Mouse (Mus musculus) neural tube, embryonic 14.5 days (tissue): ENCODE measurements around the gene Taf11. TPM values are rescaled to one million over a fixed set of nuclear protein-coding genes. Genes with fewer than 3 reads are reported as not detected.

Experiments used
- ATAC-seq: fragments of 200-750 bp; cut with Nextera tagmentation; 2 replicates; pipeline ENCODE4 v1.8.0; 2017; ENCODE audit warnings: low read depth, mild to moderate bottlenecking, moderate TSS enrichment, moderate library complexity
- H3K27ac ChIP-seq: fragments of 300-500 bp; sonication (generic); 2 replicates; pipeline ENCODE4 v1.5.1; 2014; ENCODE audit warnings: low read depth, mild to moderate bottlenecking, control low read depth, low read length, moderate library complexity, mixed read lengths
- H3K27me3 ChIP-seq: fragments of 300-500 bp; sonication (generic); 2 replicates; pipeline ENCODE4 v1.6.1; 2014; ENCODE audit warnings: low read length; ENCODE audit not compliant: control insufficient read depth, insufficient read depth
- H3K36me3 ChIP-seq: fragments of 300-500 bp; sonication (generic); 2 replicates; pipeline ENCODE4 v1.6.1; 2014; ENCODE audit warnings: low read length, mixed read lengths; ENCODE audit not compliant: control insufficient read depth, insufficient read depth
- H3K4me1 ChIP-seq: fragments of 300-500 bp; sonication (generic); 2 replicates; pipeline ENCODE4 v1.6.1; 2014; ENCODE audit warnings: low read length; ENCODE audit not compliant: control insufficient read depth, insufficient read depth
- H3K4me2 ChIP-seq: fragments of 300-500 bp; sonication (generic); 2 replicates; pipeline ENCODE4 v1.6.1; 2014; ENCODE audit warnings: mild to moderate bottlenecking, low read depth, low read length, control low read depth
- H3K4me3 ChIP-seq: fragments of 300-500 bp; sonication (generic); 2 replicates; pipeline ENCODE4 v1.5.1; 2014; ENCODE audit warnings: low read depth, low read length, control low read depth, mixed read lengths
- H3K9ac ChIP-seq: fragments of 300-500 bp; sonication (generic); replicated peaks from 2 replicates; pipeline ENCODE4 v1.6.1; 2014; ENCODE audit warnings: low read depth, mild to moderate bottlenecking, control low read depth, low read length, mixed read lengths
- H3K9me3 ChIP-seq: fragments of 300-500 bp; sonication (generic); 2 replicates; pipeline ENCODE4 v1.6.1; 2016; ENCODE audit warnings: low read length; ENCODE audit not compliant: control insufficient read depth
- WGBS: fragments of 180-500 bp; shearing (Covaris S2); extraction: QIAGEN DNeasy Blood & Tissue Kit; methylation state at CpG from one replicate; pipeline ENCODE4 v1.1.7; 2014; 5-methylcytosine and 5-hydroxymethylcytosine counted together
- polyA plus RNA-seq: library from polyadenylated mRNA; unstranded; fragments of >200 nt; fragmentation: Nextera tagmentation; extraction: Ambion mirVana; gene quantifications from 2 replicates; pipeline ENCODE4 v1.2.1, GENCODE M21; 2014

Taf11 gene
- polyA plus RNA-seq, 1 experiment from 2014 or later: 56.8 TPM

DNA sequence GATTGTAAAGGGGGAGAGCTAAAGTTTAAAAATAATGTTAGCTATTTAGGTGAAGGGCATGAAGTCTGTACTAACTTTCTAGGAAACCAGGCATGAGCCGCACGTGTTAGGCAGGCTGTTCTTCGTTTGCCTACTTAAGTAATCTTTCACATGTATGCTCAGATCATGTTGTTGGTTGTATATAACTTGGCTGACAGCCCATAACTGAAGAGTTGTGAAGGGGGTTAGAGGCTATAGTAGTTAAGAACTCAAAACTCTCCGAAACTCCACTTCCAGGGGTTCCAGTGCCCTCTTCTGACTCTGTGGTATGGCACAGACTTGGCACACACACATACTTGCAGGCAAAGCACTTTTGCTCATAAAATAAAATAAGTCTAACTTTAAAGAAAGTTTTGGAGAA, 42.9 kb downstream of the Taf11 start:
- ATAC-seq: no peak
- no peaks in the 10 kb centered on the region for H3K9me3 ChIP-seq
- H3K27me3 ChIP-seq: no peaks in the 10 kb centered on the region
- H3K4me2 ChIP-seq: no peak overlapping the region
- H3K27ac ChIP-seq: no peak overlapping the region
- H3K4me3 ChIP-seq: no peak overlapping the region
- H3K36me3 ChIP-seq: no peaks in the 10 kb centered on the region
- no peak overlapping the region for H3K9ac ChIP-seq
- 96% methylated on average over 4 of the region's 4 CpGs for WGBS
- H3K4me1 ChIP-seq: no peaks in the 10 kb centered on the region

DNA sequence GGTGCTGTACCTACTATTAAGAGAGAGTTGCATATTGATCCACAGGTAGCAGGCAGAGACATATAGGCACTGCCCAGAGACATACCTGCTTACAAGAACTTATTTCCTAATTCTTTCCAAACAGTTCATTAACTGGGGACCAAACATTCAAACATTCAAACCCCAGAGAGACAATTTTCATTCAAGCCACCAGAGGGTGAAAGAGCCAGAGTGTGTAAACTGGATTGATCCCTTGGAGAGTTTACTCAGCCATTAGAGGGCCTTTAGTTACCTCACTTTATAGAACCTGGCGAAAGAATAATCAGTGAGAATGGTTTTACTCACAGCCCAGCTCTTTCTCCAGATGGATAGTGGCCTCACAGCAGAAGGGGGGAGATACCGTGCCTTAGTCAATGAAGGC, 44.2 kb downstream of the Taf11 start:
- Histone ChIP-seq H3K4me2 (no peak overlapping the region), H3K9me3 (no peaks in the 10 kb centered on the region), H3K27ac (no peak overlapping the region), H3K27me3 (no peaks in the 10 kb centered on the region), H3K9ac (no peak overlapping the region), H3K4me1 (no peaks in the 10 kb centered on the region), H3K4me3 (no peak overlapping the region), H3K36me3 (no peaks in the 10 kb centered on the region)
- 58% methylated on average over 2 of the region's 2 CpGs for WGBS
- no peak for ATAC-seq

GRCm38 (mm10) chr17:27859131-27859530, 50.5 kb downstream of the Taf11 start:
- Histone ChIP-seq H3K4me1 (peaks cover 22% of the 10 kb centered on the region), H3K9ac (no peak overlapping the region)
- WGBS: 37% methylated on average over 2 of the region's 2 CpGs

DNA sequence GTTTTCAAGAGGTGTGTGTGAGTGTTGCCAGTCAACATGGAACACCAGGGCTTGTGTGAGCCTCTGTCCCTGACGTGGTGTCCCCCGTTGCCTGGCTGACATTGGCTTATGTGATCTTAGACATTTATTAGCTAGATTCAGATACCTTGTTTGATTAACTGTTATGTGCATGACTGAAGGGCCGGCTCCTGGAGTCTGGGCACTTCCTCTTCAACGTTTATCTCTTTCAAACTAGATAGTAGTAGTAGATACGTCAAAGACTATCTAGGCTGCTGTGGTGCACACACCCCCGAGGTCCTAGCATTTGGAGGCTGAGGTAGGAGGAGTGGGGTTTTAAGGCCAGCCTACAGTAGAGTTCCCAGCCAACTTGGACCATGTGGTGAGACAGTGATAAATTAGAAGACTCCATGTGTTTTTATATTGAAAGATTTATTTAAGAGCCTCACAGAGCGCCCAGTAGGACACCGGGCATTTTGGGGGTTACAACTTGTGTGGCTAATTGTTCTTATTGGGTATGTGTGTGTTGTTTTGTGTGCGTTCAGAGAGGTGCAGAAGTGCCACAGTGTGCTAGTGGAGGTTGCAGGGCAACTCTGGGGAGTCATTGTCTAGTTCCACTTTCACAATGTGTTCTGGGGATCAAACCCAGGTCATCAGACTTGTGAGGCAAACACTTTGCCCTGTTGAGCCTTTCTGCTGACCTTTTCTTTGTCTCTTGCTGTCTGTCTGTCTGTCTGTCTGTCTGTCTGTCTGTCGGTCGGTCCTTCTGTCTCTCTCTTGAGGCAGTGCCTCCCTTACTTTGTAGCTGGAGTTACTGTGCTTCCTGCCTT, 51.8 kb downstream of the Taf11 start:
- H3K9me3 ChIP-seq: no peaks in the 10 kb centered on the region
- peak overlapping the region; percentile 84 for H3K4me3 ChIP-seq
- WGBS: 39% methylated on average over 11 of the region's 11 CpGs
- no peak overlapping the region for H3K27ac ChIP-seq
- no peaks in the 10 kb centered on the region for H3K36me3 ChIP-seq
- ATAC-seq: no peak
- H3K4me1 ChIP-seq: peaks cover 22% of the 10 kb centered on the region
- peak overlapping the region; percentile 69 for H3K4me2 ChIP-seq
- H3K27me3 ChIP-seq: no peaks in the 10 kb centered on the region
- peak overlapping the region; percentile 52 for H3K9ac ChIP-seq

More at GRCm38 (mm10) chr17:27859131-27859530, 50.5 kb downstream of the Taf11 start:
- Histone ChIP-seq H3K36me3 (no peaks in the 10 kb centered on the region), H3K27ac (no peak overlapping the region), H3K27me3 (no peaks in the 10 kb centered on the region), H3K4me3 (no peak overlapping the region), H3K4me2 (no peak overlapping the region), H3K9me3 (no peaks in the 10 kb centered on the region)
- ATAC-seq: no peak

DNA sequence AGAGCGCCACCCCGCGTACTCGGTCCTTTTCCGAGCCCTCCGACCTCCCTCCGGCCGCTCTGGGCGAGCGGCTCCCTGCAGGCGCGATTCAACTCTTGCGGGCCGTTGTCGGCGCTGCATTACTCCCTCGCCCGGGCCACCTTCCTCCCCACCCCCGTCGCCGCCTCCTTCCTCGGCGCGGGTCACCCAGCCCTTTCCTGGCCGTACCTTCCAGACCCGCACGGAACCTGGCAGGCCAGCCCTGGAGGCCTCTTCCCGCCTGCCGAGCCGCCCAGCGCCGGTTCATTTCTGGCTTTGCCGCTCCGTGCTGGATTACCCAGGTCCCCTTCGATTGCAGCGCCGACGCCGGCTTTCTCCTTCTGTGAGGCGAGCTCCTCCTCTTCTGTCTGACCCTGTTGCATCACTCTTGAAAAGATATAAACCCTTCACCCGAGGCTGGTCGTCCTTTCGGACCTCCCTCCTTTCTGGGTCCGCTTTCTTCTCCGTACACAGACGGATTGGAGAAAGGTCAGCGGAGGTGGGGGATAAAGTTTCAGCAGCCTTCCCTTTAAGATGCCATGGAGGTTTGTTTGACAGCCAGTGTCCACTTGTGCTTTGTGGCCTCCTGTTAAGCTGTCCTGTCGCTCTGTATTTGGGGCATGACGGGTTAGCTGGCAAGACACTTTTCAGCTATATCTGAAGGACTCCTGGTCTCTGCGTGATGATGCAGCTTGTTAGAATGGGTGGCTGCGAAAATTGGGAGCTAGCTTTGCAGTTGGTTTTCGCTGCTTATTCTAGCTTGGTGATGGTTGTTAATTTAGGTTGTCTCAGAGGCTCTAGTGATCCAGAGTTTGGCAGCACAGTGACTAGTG, 52.6 kb downstream of the Taf11 start:
- Histone ChIP-seq H3K36me3 (peaks cover 6% of the 10 kb centered on the region; the same call in 1 of the 2 replicates), H3K9me3 (no peaks in the 10 kb centered on the region), H3K27me3 (no peaks in the 10 kb centered on the region), H3K4me1 (peaks cover 22% of the 10 kb centered on the region), H3K27ac (peak overlapping the region; percentile 80), H3K4me3 (peak overlapping the region; percentile 84), H3K4me2 (peak overlapping the region; percentile 69), H3K9ac (peak overlapping the region; percentile 52)
- 2% methylated on average over 52 of the region's 52 CpGs for WGBS
- peak; percentile 62 for ATAC-seq

GRCm38 (mm10) chr17:27856265-27856797, 53.3 kb downstream of the Taf11 start, which contains the start of gene Uhrf1bp1:
Uhrf1bp1 (plus strand) TSS chr17:27856441.
- peak within 1 kb of the TSS; percentile 52 for H3K9ac ChIP-seq
- H3K27ac ChIP-seq: peak within 1 kb of the TSS; percentile 80
- peak within 1 kb of the TSS; percentile 84 for H3K4me3 ChIP-seq
- H3K27me3 ChIP-seq: no peaks in the 10 kb centered on the region
- no peaks in the 10 kb centered on the region for H3K9me3 ChIP-seq
- 0% methylated on average over 42 of the region's 54 CpGs for WGBS
- H3K36me3 ChIP-seq: peaks cover 8% of the 10 kb centered on the region; the same call in 1 of the 2 replicates
- ATAC-seq: peak; percentile 91
- H3K4me1 ChIP-seq: peaks cover 22% of the 10 kb centered on the region
- peak within 1 kb of the TSS; percentile 69 for H3K4me2 ChIP-seq

Other genes with a start within 250 kb of the Taf11 start
- 0.59 and 1.3 TPM in 2 replicates for gene Spdef, start 180.9 kb downstream of the Taf11 start, polyA plus RNA-seq
- 10.0 and 11.0 TPM in 2 replicates for gene D17Wsu92e, start 89.2 kb downstream of the Taf11 start, polyA plus RNA-seq
- gene Snrpc, start 71.7 kb downstream of the Taf11 start, polyA plus RNA-seq: 211 and 216 TPM in 2 replicates
- gene Uhrf1bp1, start 53.4 kb downstream of the Taf11 start, polyA plus RNA-seq: 7.3 and 9.0 TPM in 2 replicates
- 55.8 and 59.4 TPM in 2 replicates for gene Anks1, start 538 bp downstream of the Taf11 start, polyA plus RNA-seq
- gene Tcp11, start 170.8 kb upstream of the Taf11 start, polyA plus RNA-seq: 0.79 and 1.7 TPM in 2 replicates
- gene Scube3, start 232.3 kb upstream of the Taf11 start, polyA plus RNA-seq: 4.7 and 6.3 TPM in 2 replicates